Mouse (Mus musculus) stomach, postnatal 0 days (tissue): ENCODE data around the gene Epgn.

Experiments
- CTCF ChIP-seq: IDR thresholded peaks from 2 replicates; pipeline ENCODE4 v1.5.1; 2016; ENCODE audit warnings: antibody characterized with exemption, low read depth, mild to moderate bottlenecking, moderate library complexity
- EP300 ChIP-seq: optimal IDR thresholded peaks from 2 replicates; pipeline ENCODE3; 2016; ENCODE audit warnings: antibody characterized with exemption

GRCm38 (mm10) chr5:91038547-91038946 is 11.3 kb downstream of the Epgn start:
- TF ChIP-seq CTCF, result peak; percentile 76
- TF ChIP-seq EP300, result peak; percentile 53
